Mouse (Mus musculus) ovary, postnatal 36 days (tissue): ENCODE results near the gene Bnc2.

ENCODE experiments used
- DNase-seq: peaks from one replicate; pipeline ENCODE4 v3.0.0; 2022; ENCODE audit warnings: low spot score, mixed read lengths

Gene Bnc2

GRCm38 (mm10) chr4:84507551-84507950, 167.5 kb downstream of the Bnc2 start:
- DNase-seq = no peak

DNA sequence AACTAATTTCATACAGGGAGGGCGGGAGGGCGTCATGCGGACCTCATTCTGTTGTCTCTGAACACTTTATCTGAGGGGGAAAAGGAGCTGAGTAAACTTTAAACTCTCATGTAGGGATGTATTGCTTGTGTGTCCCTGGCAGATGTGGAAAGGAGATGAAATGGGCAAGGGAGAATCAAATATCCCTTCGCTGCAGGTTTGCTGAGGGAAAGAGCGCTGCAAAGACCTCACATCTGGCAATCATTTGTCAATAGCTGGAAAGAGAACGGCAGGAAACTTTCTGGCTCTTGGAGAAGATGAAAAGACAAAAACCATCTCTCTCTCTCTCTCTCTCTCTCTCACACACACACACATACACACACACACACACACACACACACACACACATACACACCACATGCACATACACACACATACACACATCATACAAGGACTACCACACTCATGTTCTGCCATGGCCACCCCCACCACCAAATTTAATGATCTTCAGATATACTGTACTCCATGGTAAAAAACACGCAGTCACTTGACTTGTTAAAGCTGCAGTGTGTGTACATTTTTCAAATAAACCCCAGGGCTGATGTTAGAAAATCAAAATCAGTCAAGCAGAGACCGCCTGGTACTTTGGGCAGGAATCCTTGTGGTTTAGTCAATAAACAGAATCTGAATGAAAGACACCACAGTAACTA, 172.3 kb downstream of the Bnc2 start:
- DNase-seq = no peak

DNA sequence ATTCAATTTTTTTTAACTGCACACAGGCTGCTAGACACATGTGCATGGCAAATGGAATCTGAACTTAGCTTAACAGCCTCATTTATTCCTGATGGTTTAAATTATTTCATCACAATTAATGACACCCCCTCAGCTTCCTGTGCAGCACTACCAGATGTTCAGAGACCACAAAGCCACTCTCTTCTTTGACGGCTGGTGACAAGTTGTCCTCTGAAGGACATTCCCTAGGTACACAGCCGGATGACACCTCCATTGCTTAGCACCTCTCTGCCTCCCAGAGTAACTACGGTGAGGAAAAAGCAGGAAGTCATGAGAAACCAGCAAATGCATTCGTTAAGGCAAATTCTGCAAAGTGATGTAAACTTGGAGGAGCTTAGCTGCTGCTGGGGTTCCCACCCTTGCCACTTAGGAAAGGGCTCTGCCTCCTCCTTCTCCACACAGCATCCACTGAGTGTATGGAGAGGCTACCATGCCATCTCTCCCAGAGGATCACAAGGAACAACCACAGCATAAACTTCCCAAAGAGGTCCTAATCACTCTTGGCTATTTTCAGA, 174.2 kb downstream of the Bnc2 start:
- no peak for DNase-seq

DNA sequence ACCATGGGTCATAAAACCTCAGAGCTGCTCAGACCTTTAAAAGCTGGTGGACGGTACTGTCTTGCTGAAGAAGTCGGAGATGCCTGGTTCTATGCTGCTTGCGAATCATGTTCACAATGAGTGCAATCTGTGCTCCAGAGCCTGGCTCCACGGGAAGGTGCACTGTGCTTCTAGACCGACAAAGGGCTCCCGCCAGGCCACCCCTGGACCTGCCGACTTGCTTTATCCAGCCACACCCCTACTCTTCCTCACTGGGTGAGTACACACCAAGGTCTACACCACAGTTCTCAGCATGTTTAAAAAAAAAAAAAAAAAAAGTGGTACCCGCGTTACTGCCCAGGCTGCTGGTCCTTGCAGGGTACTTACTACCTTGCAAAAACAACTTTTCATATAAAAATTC, 174.8 kb downstream of the Bnc2 start:
- DNase-seq = no peak

GRCm38 (mm10) chr4:84498469-84498868, 176.6 kb downstream of the Bnc2 start:
- no peak for DNase-seq

DNA sequence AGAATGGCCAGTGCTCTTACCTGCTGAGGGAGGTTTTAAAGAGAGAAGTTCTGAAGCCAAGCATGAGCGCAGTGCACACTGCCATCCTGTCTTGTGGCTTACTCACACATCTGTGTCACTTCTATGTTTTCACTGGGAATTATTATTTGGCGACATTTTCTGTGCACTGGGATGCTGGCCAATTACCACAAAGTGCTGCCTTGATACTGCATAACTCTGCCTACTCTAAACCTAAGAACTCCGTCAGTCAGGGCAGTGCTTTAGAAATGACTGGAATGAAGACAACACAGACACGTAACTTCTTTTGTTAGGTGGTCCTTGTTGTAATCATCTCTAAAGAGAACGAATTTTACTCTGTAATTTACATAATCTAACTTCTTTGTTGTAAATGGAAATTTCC, 186.8 kb downstream of the Bnc2 start:
- no peak for DNase-seq

- no peak for DNase-seq
Measured at GRCm38 (mm10) chr4:84482680-84483079, 192.4 kb downstream of the Bnc2 start.

DNA sequence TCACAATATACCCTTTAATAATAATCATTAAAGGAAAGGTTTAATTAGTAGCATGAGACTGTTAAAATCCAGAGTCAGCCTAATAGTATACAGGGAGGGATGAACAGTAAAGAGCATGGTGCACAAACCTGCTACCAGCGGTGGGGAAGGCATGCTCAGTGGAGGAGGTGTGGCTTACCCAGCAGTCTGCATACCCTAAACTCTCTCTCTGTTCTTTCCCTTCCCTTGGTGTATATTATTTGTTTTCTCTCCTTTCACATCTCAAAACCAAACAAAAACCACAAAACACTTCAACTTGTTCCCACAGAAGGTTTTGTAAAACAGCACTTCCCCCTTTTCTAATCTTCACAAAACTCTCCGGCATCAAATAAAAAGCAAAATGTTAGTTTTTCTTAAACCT, 202.4 kb downstream of the Bnc2 start:
- DNase-seq = no peak

GRCm38 (mm10) chr4:84470106-84470885, 204.8 kb downstream of the Bnc2 start:
- no peak for DNase-seq

- DNase-seq = no peak
Measured at GRCm38 (mm10) chr4:84469400-84469799, 205.7 kb downstream of the Bnc2 start.

GRCm38 (mm10) chr4:84467722-84468121, 207.4 kb downstream of the Bnc2 start:
- no peak for DNase-seq

DNA sequence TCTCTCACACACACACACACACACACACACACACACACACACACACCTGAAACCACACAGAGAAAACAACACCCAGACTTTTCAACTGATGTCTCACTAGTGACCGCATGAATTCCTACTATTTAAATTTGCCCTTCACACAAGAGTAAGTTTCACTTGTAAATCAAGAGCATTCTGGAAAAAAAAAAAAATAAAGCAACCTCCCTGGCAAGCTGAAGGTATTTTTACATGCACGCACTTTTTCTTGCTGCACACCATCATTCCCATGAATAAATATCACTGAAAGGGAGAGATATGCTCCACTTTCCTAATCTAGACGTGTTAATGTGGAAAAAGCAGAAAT, 216.9 kb downstream of the Bnc2 start:
- no peak for DNase-seq

- DNase-seq = no peak
Measured at GRCm38 (mm10) chr4:84457512-84458217, 217.4 kb downstream of the Bnc2 start.

DNA sequence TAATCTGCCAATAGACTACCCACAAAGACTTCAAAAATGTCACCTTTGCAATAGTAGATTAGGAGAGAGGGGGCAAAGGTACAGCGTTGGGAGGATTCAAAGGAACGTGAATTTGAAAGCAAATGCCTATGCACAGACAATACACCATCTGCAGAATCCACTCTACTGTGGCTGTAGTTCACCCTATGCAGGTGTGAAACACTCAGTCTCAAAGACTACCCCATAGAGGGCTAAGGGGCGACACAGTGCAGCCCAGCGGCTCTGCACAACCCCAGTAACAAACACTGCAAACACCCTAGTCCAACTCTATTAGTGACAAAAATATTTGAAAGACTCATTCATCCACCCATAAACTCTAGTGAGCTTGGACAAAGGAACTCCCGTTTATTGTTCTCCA, 218.2 kb downstream of the Bnc2 start:
- no peak for DNase-seq

DNA sequence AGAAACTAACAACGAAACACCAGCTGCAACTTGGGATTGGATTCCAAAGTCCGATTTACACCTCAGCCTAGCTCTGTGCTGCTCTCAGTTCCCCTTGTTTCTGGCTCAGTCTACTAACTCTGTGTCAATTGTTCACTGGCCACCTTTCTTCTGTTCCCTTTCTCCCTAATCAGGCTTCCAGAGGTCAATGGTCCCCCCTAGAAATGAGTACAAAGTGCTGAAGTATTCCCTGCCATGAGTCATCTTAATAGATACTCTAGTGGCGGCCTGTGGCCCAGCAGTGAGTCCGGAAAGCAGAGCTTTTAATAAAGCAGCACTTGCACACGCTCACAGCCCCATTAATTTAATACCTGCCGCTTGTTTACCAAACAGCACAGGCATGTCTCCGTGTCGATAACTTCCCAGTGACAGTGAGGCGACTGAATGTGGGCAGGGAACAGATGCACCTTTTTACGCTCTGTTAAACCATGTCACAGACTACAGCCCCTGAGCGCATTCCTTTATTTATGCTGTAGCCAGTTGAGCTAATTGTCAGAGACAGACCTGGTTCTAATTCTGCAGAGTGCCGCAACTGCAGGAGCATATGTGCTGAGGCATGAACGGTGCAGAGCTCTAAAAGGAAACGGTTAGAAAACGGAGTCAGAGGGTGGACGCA, 218.8 kb downstream of the Bnc2 start:
- DNase-seq = no peak

- no peak for DNase-seq
Measured at GRCm38 (mm10) chr4:84454493-84454892, 220.6 kb downstream of the Bnc2 start.

- DNase-seq = no peak
Measured at GRCm38 (mm10) chr4:84453586-84453985, 221.5 kb downstream of the Bnc2 start.

- DNase-seq = no peak
Measured at GRCm38 (mm10) chr4:84452642-84453041, 222.4 kb downstream of the Bnc2 start.

DNA sequence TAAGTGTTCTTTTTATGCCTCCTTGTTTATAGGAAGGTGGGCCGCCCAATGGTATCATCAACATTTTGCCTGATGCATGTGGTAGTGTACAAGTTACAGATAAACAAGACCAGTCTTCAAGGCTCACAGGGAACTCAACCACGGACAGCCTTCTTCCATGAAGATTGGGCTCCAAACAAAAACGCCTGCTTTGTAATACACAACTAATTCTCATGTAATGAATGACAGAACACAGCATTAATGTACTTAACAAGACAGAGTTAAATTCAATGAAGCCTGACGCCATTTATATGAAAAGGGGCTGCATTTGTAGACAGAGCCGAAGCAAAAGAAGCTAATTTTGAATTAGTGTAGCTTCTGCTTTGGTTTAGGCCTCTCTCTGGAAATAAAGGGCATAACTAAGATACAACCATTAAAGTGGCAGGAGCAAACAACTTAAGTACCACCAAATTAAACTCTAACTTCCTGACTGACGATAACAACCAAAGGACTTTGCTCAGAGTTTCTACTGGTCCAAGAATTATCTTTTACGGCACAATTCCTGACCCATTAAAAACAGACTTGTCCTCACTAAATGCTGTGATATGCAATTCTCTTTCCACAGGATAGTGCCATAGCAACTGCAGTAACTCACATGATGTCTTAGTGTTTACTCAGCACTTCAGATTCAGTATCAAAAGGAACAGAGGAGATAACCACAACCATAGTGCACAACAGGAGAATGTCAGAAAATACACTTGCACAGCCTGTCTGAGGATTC, 225.6 kb downstream of the Bnc2 start:
- no peak for DNase-seq

- DNase-seq = no peak
Measured at GRCm38 (mm10) chr4:84433324-84433723, 241.8 kb downstream of the Bnc2 start.

- no peak for DNase-seq
Measured at GRCm38 (mm10) chr4:84431677-84432515, 243.2 kb downstream of the Bnc2 start.
